Mouse (Mus musculus) adrenal gland, postnatal 25 days (tissue): Measurements from ENCODE around the gene Olfr518. TPM values are rescaled to one million over a fixed set of nuclear protein-coding genes. Genes with fewer than 3 reads are reported as not detected.
A peak's percentile ranks its signal among the peaks of the same experiment; 100 is the strongest.

Experiments used
- DNase-seq: peaks from one replicate; pipeline ENCODE4 v3.0.0; 2021; ENCODE audit warnings: mixed read lengths
- long read RNA-seq: library from polyadenylated mRNA; stranded (forward); transcript quantifications from one replicate; pipeline ENCODE4 v2.0.0, GENCODE M21; 2021
- total RNA-seq: library from RNA; stranded (reverse); gene quantifications from 2 replicates; pipeline ENCODE4 v1.2.3, GENCODE M21; 2021

The Olfr518 gene
- total RNA-seq = not detected in 2 replicates
- long read RNA-seq = 0 reads

DNA sequence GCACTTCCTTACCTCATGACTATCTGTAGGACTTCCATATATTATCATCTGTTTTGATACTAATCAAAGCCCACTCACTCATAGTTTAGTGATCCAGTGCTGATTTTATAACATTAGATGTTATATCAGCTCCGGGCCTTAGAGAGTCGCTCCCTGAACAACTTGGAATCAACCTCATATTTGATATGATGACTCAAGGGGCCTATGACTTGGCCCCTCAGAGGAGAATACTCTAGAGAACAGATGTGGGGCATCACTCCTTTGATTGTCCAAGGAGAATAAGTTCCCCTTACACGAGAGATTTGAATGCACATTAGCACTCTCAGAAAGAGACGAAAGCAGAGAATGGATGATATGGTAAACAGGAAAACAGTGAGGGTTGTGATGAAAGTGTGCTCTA lies at the start of gene Olfr518:
TSS of gene Olfr518 (minus strand) at position 101 of the 400 bp plus-strand sequence.
- DNase-seq = no peak

DNA sequence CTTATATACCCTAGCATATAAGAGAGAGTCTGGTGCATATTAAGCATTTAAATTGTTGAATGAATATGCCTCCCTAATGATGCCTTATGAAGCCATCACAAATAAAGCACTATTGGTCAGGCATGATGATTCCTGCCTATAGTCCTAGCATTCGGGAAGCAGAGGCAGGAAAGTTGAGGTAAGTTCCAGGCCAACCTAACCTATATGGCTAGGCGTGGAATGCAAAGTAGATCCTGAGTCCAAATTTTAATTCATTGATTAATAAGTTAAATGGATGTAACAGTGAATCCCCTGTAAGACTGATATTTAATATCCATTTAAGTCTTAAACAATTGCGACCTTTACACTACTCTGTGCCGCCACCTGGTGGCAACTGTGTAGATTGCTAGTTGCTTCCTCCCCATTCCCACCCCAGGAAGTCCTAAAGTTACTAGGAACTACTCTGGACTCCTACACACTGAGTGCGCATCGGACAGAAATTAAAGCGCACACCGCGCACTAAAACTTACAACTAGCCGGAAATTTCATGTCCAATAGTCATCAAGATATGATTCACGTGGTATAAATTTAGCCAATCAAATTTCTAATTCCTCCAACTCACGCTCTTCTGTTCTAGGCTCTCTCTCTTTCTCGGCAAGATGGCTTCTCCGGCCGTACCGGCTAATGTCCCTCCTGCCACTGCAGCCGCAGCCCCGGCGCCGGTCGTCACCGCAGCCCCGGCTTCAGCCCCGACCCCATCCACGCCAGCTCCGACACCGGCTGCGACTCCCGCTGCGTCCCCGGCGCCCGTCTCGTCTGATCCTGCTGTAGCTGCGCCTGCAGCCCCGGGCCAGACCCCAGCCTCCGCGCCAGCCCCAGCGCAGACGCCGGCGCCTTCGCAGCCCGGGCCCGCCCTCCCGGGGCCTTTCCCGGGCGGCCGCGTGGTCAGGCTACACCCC lies 49.3 kb upstream of the Olfr518 start, which contains the start of gene Eif3f:
TSS of gene Eif3f (plus strand) at position 624 of the 938 bp plus-strand sequence.
- DNase-seq = peak; percentile 86

DNA sequence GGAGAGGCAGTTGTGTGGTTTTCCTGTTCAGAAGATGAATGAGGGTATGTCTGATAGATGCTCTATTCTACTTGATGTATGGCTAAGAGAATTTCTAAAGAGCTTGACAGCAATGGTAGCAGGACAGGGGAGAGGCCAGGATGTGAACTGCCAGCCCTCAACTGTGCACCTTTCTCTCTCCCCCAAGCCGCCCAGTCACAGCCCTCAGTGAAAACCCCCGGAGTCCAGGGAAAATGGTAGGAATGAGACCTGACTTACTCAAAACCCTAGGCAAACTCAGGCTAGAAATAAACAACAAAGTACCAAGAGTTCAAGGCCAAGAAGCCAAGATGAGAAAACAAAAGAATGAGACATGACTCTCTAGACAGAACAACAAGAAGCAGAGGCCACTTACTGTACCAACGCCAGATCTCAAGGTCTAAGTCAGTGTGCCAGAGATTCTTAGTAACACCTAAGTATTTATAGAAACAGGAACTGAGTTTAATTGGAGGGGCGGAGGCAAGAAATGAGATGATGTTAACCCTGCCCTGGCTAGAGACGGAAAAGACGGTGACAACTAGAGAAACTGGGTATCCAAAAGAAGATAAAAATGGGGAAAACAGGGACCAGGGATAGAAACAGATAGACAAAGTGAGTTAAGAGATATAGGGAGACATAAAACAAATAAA lies 45.1 kb upstream of the Olfr518 start, which contains the start of gene Nlrp10:
TSS of gene Nlrp10 (minus strand) at position 453 of the 668 bp plus-strand sequence.
- no peak for DNase-seq

DNA sequence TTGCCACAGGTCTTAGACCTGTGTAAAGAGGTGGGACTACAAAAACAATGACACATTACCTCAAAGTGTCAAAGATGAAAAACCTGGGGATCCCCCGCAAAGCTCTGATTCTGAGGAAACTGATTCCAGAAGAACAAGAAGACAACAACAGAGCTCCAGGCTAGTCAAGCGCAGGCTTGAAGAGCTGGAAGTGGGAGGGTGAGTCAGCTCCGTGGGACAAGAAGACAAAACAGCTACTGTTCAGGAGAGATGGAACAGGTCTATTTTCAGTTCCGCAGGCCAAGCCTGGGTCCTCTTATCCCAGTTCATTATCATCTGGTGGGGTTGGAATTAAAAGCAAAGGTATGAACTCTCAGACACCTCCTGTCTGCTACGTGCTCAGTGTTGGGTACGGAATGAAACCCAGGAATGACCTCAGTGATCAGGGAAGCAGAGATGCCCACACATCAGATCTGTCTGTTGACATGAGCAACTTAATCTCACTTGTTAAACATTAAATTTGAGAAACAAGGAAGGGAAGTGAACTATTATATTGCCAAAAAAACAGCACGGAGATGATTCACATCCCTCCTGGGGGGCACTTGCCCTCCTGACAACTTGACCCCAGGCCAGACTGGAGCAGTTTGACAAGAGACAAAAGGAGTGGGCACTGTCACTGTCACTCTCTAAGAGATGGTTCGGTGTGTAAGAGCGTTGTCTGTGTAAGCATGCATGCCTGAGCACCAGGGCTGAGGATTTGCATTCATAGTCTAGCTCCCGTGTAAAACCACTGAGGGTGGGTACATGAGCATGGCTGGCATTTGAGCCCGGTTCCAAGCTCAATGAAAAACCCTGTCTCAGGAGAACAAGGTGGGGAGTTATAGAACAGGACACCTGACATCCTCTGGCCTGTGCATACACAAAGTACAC lies 43.7 kb upstream of the Olfr518 start:
- DNase-seq = no peak

DNA sequence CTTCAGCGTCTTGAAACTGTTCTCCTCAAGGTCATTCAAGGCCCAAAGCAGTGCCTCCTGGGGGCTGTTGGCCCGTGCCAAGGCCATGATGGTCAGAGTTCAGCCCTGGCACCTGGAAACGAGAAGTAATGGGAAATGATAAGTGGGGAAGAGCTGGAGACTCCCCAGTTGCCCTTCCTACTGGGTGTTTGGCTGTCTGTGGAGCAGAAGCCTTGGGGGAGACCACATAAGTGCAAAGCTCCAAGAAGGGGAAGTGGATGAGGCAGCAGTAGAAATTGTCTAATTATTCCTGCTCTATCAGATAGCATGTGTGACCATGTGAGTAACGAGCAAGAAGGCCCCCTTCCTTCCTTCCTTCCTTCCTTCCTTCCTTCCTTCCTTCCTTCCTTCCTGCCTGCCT lies 42.2 kb upstream of the Olfr518 start:
- no peak for DNase-seq

DNA sequence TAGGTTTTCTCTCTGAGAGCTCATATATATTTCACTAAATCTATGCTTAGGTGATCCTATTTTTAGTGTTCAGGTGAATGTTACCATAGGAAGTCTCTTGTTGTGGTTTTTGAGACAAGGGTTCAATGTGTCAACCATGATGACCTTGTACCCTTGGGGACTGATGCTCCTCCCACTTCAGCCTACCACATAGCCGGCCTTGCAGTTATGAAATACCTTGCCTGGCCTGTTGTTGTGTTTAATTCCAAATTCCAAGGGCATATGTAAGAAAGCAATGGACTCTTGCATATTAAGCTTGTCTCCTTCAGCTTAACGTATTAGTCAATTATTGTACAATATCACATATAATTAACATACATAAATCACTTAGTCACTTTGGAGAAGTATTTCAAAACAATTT lies 19.2 kb upstream of the Olfr518 start:
- DNase-seq = no peak

DNA sequence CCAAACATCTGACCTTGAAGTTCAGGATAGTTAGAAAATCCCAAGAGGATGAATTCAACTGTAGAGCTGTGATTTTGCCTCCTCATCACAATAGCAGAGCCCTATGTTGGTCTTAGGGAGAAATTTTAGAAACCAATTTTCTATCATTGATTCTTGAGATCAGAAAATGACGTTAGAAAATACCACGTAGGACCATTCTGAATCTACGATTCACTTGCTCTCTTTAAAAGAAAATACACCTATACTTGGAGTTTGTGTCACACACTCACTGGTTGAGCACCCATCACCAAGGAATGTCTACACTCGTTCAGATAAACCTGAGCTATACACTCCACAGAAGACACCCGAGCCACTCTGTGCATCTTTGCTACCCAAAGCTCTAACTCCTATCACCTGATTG lies 9.5 kb upstream of the Olfr518 start, which contains the start of gene Olfr519:
TSS of gene Olfr519 (minus strand) at position 101 of the 400 bp plus-strand sequence.
- no peak for DNase-seq

DNA sequence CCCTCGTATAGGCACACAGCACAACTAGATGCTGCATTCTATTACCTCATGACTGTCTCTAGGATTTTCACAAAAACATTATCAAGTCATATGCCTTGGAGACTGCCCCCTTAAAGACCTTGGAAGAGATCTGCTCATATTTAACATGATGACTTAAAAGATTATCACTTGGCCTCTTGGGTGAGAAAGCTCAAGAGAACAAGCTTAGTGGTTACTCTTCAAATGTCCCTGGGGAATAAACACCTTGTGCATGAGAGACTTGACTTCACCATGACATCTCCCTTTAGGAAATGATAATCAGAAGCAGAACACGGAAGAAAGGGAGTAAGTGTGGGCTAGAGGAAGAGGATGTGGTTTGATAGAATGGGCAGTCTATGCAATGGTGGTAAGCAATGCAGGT lies 12.5 kb downstream of the Olfr518 start, which contains the start of gene Olfr517:
TSS of gene Olfr517 (minus strand) at position 101 of the 400 bp plus-strand sequence.
- no peak for DNase-seq

DNA sequence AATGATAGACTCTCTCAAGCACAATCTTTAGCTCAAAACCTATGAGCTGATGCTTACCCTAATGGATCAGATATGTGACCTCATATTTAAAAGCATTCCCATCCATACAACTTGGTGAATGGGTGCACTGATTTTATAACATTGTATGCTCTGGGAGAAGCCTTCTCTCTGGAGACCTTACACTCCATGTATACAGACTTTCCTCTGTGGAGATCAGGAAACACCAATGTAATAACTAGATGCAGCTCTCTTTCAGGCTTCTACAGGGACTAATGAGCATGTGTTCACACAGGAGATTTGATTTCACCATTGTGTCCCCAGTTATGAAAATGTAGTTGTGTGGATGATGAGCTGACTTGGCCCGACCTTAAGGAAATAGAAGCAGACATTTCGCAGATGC lies 34.4 kb downstream of the Olfr518 start, which contains the start of gene Olfr516:
TSS of gene Olfr516 (minus strand) at position 101 of the 400 bp plus-strand sequence.
- DNase-seq = no peak

Other genes starting within 250 kb of the Olfr518 start
- not detected in 2 replicates for gene Olfr509, start 233.1 kb downstream of the Olfr518 start, total RNA-seq
- not detected in 2 replicates for gene Olfr510, start 218.6 kb downstream of the Olfr518 start, total RNA-seq
- gene Olfr512, start 171.7 kb downstream of the Olfr518 start, total RNA-seq = not detected in 2 replicates
- gene Olfr513, start 134.0 kb downstream of the Olfr518 start, total RNA-seq = not detected in 2 replicates
- not detected in 2 replicates for gene Olfr514, start 59.0 kb downstream of the Olfr518 start, total RNA-seq
- not detected in 2 replicates for gene Olfr516, start 34.5 kb downstream of the Olfr518 start, total RNA-seq
- gene Olfr517, start 12.6 kb downstream of the Olfr518 start, total RNA-seq = not detected in 2 replicates
- gene Olfr519, start 9.4 kb upstream of the Olfr518 start, total RNA-seq = not detected in 2 replicates
- 0.27 and 0.29 TPM in 2 replicates for gene Nlrp10, start 45.2 kb upstream of the Olfr518 start, total RNA-seq
- gene Eif3f, start 49.4 kb upstream of the Olfr518 start, total RNA-seq = 143 and 156 TPM in 2 replicates
- 26.0 and 30.1 TPM in 2 replicates for gene Tub, start 65.3 kb upstream of the Olfr518 start, total RNA-seq
- 31.9 and 37.8 TPM in 2 replicates for gene Ric3, start 198.3 kb upstream of the Olfr518 start, total RNA-seq